Mouse (Mus musculus): ENCODE data around the gene Gm26558. TPM values are rescaled to one million over a fixed set of nuclear protein-coding genes. Genes with fewer than 3 reads are reported as not detected.

Gene Gm26558
- polyA plus RNA-seq, 1 experiment from 2014 or later: 4.6 TPM

- H3K4me1 ChIP-seq: peaks cover 8% of the 10 kb centered on the region
- H3K36me3 ChIP-seq: 0 out of 2 replicates have a peak, but pooled peaks cover 3% of the 10 kb centered on the region
- WGBS: 81% methylated on average over 2 of the region's 2 CpGs
- H3K9me3 ChIP-seq: no peaks in the 10 kb centered on the region
- DNase-seq (ENCODE audit: low spot score): no peak
- no peaks in the 10 kb centered on the region for H3K27me3 ChIP-seq (ENCODE audit: insufficient read depth, poor library complexity, severe bottlenecking)
- no peak overlapping the region for H3K4me3 ChIP-seq
- no peak overlapping the region for H3K27ac ChIP-seq
These were observed 10.6 kb upstream of the Gm26558 start for GRCm38 (mm10) chr2:70672476-70672875.

DNA sequence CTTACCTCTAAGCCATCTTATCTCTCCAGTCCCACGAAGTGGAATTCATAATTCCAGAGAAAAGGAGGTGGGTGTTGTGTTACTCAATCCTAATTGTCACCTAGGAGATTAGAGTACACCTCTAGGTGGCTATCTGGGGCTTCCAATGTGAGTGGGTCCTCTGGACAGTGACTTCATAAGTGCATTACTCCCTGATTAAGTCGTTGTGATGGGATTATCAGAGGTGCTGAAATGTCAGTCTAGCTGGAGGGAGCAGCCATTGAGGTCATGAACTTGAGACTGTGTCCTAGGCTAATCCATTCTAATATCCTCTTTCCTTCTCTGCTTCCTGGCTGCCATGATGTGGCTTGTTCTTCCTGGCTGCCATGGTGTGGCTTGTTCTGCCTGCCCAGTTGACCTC is 8.0 kb upstream of the Gm26558 start:
- WGBS: 46% methylated on average over 2 of the region's 2 CpGs
- Histone ChIP-seq H3K9me3 (no peaks in the 10 kb centered on the region), H3K36me3 (0 out of 2 replicates have a peak, but pooled peaks cover 8% of the 10 kb centered on the region), H3K27me3 (ENCODE audit: insufficient read depth, poor library complexity, severe bottlenecking) (no peaks in the 10 kb centered on the region), H3K4me3 (no peak overlapping the region), H3K27ac (no peak overlapping the region), H3K4me1 (peaks cover 8% of the 10 kb centered on the region)
- DNase-seq (ENCODE audit: low spot score): peak; percentile 48

GRCm38 (mm10) chr2:70669241-70669640 is 7.3 kb upstream of the Gm26558 start:
- 88% methylated on average over 2 of the region's 2 CpGs for WGBS
- Histone ChIP-seq H3K36me3 (peaks cover 8% of the 10 kb centered on the region; the same call in 1 of the 2 replicates), H3K9me3 (no peaks in the 10 kb centered on the region), H3K4me3 (no peak overlapping the region), H3K4me1 (peaks cover 8% of the 10 kb centered on the region), H3K27me3 (ENCODE audit: insufficient read depth, poor library complexity, severe bottlenecking) (no peaks in the 10 kb centered on the region), H3K27ac (no peak overlapping the region)
- peak; percentile 39 for DNase-seq (ENCODE audit: low spot score)

GRCm38 (mm10) chr2:70667016-70667415 is 5.1 kb upstream of the Gm26558 start:
- DNase-seq (ENCODE audit: low spot score): peak; percentile 70
- Histone ChIP-seq H3K9me3 (no peaks in the 10 kb centered on the region), H3K36me3 (peaks cover 12% of the 10 kb centered on the region; the same call in 1 of the 2 replicates), H3K27ac (no peak overlapping the region), H3K27me3 (ENCODE audit: insufficient read depth, poor library complexity, severe bottlenecking) (no peaks in the 10 kb centered on the region), H3K4me1 (peaks cover 23% of the 10 kb centered on the region), H3K4me3 (no peak overlapping the region)
- 91% methylated on average over 7 of the region's 7 CpGs for WGBS

GRCm38 (mm10) chr2:70663764-70664163 is 1.9 kb upstream of the Gm26558 start:
- H3K36me3 ChIP-seq: peaks cover 9% of the 10 kb centered on the region; the same call in 1 of the 2 replicates
- no peaks in the 10 kb centered on the region for H3K9me3 ChIP-seq
- peaks cover 18% of the 10 kb centered on the region for H3K4me1 ChIP-seq
- no peak overlapping the region for H3K4me3 ChIP-seq
- WGBS: 81% methylated on average over 5 of the region's 5 CpGs
- peak; percentile 61 for DNase-seq (ENCODE audit: low spot score)
- H3K27me3 ChIP-seq (ENCODE audit: insufficient read depth, poor library complexity, severe bottlenecking): no peaks in the 10 kb centered on the region
- H3K27ac ChIP-seq: no peak overlapping the region

DNA sequence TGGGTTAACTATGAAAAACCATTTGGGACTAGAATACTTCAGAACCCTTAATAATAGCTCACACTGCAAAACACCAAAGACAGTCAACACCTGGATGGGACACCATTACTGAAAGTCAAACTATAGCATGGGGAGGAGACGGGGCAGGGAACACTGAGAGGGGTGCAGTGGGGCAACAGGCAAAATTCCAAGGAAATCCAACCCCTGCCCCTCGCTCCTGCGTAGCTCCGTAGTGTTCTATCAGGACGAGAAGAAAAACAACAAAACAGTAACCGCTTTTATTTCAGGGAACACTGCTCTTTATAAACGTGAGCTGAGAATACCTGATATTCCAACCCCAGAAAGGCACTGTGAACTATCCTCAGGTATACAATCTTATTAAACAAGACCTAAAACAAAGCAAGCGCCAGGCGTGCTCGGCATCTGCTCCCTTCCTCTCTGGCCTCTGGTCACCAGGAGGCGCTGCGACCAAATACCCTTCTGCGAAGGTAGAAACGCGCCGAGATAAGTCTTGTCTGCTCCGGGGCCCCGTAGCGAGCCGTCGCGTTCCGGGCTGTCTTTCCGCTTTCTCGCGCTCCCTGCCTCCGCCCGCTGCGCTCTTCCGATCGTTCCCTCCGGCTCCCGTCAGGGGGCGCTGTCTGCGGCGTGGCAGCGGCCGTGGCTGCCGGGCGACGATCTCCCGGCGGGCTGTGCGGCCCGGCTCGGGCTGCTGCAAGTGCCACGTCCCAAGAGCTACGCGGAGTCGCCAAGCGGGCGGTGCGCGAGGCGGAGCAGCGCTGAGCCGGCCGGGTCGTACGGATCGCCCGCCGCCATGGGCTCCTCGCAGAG is 807 bp downstream of the Gm26558 start, which contains the start of gene Gorasp2:
Gene Gorasp2 (plus strand): TSS at position 690 of the 828 bp plus-strand sequence.
- peak; percentile 95 for DNase-seq (ENCODE audit: low spot score)
- Histone ChIP-seq H3K27me3 (ENCODE audit: insufficient read depth, poor library complexity, severe bottlenecking) (0 out of 2 replicates have a peak, but pooled peaks cover 4% of the 10 kb centered on the region), H3K4me3 (peak within 1 kb of the TSS; percentile 97), H3K9me3 (no peaks in the 10 kb centered on the region), H3K36me3 (peaks cover 5% of the 10 kb centered on the region; the same call in 1 of the 2 replicates), H3K4me1 (peaks cover 18% of the 10 kb centered on the region), H3K27ac (peak within 1 kb of the TSS; percentile 99)
- 2% methylated on average over 64 of the region's 64 CpGs for WGBS

- WGBS: 72% methylated on average over 7 of the region's 7 CpGs
- Histone ChIP-seq H3K27ac (no peak overlapping the region), H3K9me3 (no peaks in the 10 kb centered on the region), H3K27me3 (ENCODE audit: insufficient read depth, poor library complexity, severe bottlenecking) (0 out of 2 replicates have a peak, but pooled peaks cover 4% of the 10 kb centered on the region), H3K36me3 (no peaks in the 10 kb centered on the region), H3K4me3 (no peak overlapping the region), H3K4me1 (peaks cover 3% of the 10 kb centered on the region)
- no peak for DNase-seq (ENCODE audit: low spot score)
These were observed 4.8 kb downstream of the Gm26558 start for GRCm38 (mm10) chr2:70657083-70657482.

- DNase-seq (ENCODE audit: low spot score): peak; percentile 38
- Histone ChIP-seq H3K9me3 (no peaks in the 10 kb centered on the region), H3K27ac (no peak overlapping the region), H3K27me3 (ENCODE audit: insufficient read depth, poor library complexity, severe bottlenecking) (no peaks in the 10 kb centered on the region), H3K36me3 (no peaks in the 10 kb centered on the region), H3K4me1 (no peaks in the 10 kb centered on the region), H3K4me3 (no peak overlapping the region)
- 41% methylated on average over 6 of the region's 6 CpGs for WGBS
These were observed 10.1 kb downstream of the Gm26558 start for GRCm38 (mm10) chr2:70651820-70652219.

GRCm38 (mm10) chr2:70649471-70649870 is 12.4 kb downstream of the Gm26558 start:
- Histone ChIP-seq H3K4me3 (no peak overlapping the region), H3K4me1 (no peaks in the 10 kb centered on the region), H3K36me3 (no peaks in the 10 kb centered on the region), H3K9me3 (no peaks in the 10 kb centered on the region), H3K27ac (no peak overlapping the region), H3K27me3 (ENCODE audit: insufficient read depth, poor library complexity, severe bottlenecking) (no peaks in the 10 kb centered on the region)
- WGBS: 94% methylated on average over 4 of the region's 4 CpGs
- peak; percentile 4 for DNase-seq (ENCODE audit: low spot score)

- Histone ChIP-seq H3K36me3 (no peaks in the 10 kb centered on the region), H3K27me3 (ENCODE audit: insufficient read depth, poor library complexity, severe bottlenecking) (no peaks in the 10 kb centered on the region), H3K27ac (no peak overlapping the region), H3K4me3 (no peak overlapping the region), H3K4me1 (no peaks in the 10 kb centered on the region), H3K9me3 (no peaks in the 10 kb centered on the region)
- WGBS: 80% methylated on average over 5 of the region's 5 CpGs
- DNase-seq (ENCODE audit: low spot score): no peak
These were observed 13.6 kb downstream of the Gm26558 start for GRCm38 (mm10) chr2:70648271-70648670.

GRCm38 (mm10) chr2:70647681-70648080 is 14.2 kb downstream of the Gm26558 start:
- no peaks in the 10 kb centered on the region for H3K9me3 ChIP-seq
- no peaks in the 10 kb centered on the region for H3K27me3 ChIP-seq (ENCODE audit: insufficient read depth, poor library complexity, severe bottlenecking)
- no peak overlapping the region for H3K4me3 ChIP-seq
- H3K36me3 ChIP-seq: no peaks in the 10 kb centered on the region
- WGBS: 50% methylated on average over 4 of the region's 4 CpGs
- DNase-seq (ENCODE audit: low spot score): no peak
- H3K4me1 ChIP-seq: no peaks in the 10 kb centered on the region
- no peak overlapping the region for H3K27ac ChIP-seq

GRCm38 (mm10) chr2:70645266-70645780 is 16.6 kb downstream of the Gm26558 start:
- H3K27ac ChIP-seq: no peak overlapping the region
- H3K36me3 ChIP-seq: no peaks in the 10 kb centered on the region
- DNase-seq (ENCODE audit: low spot score): no peak
- H3K4me3 ChIP-seq: no peak overlapping the region
- H3K27me3 ChIP-seq (ENCODE audit: insufficient read depth, poor library complexity, severe bottlenecking): no peaks in the 10 kb centered on the region
- WGBS: 63% methylated on average over 6 of the region's 6 CpGs
- H3K4me1 ChIP-seq: no peaks in the 10 kb centered on the region
- no peaks in the 10 kb centered on the region for H3K9me3 ChIP-seq

DNA sequence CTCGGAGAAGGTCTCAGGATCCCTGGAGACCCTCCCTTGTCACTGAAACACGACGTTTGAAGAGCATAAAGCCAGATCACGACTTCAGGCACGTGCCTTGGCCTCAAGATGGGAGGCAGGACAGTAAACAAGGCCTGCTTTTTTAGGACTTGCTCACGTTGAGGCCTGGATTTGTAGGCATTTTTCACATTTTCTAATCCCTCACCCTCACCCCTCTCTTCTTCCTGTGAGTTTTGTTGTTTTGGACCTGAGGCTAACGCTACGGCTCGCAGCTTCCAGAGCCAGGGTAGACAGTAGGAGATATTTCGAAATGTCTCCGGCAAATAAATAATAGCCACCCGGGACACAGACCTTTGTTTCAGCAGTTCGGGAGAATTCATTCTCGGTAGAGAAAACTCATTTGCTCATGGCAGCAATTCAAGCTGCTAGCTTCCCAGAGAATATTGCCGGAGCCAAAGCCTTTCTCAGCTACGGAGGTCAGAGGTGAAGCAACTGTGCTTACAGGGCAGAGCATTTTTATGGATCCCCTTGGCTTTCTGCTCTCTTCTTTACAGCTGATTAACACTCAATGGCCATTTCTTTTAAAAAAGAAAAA is 18.8 kb downstream of the Gm26558 start:
- no peaks in the 10 kb centered on the region for H3K9me3 ChIP-seq
- no peak overlapping the region for H3K27ac ChIP-seq
- H3K36me3 ChIP-seq: no peaks in the 10 kb centered on the region
- H3K4me1 ChIP-seq: no peaks in the 10 kb centered on the region
- WGBS: 78% methylated on average over 16 of the region's 16 CpGs
- H3K27me3 ChIP-seq (ENCODE audit: insufficient read depth, poor library complexity, severe bottlenecking): no peaks in the 10 kb centered on the region
- H3K4me3 ChIP-seq: no peak overlapping the region
- DNase-seq (ENCODE audit: low spot score): no peak

Measured in heart, embryonic 10.5 days (tissue).